ENCODE assay signal across 16 mouse cellular contexts in genomic region chr1:191468837-191469529, GRCm38 (mm10).
DNase-seq lines count a peak whose midpoint lies in the region; ATAC-seq and TF ChIP-seq lines count a peak whose summit lies in the region.
"Had no signal": no experiment of that assay in that cellular context is flagged by ENCODE, and none has a peak within 500 bp of the region (broad histone marks: within the 10 kb centered on the region; RNA-seq: fewer than 3 reads in every experiment).

No protein-coding gene starts in this region.

- no peak; the same call in 1 of the 2 replicates for ATAC-seq in hindbrain, embryonic 14.5 days (ENCODE audit: low FRiP score)
- ATAC-seq in hindbrain, embryonic 12.5 days (ENCODE audit: low FRiP score) = no peak
- ATAC-seq in erythroblast, adult 5-6 weeks (replicated peaks; ENCODE audit: low FRiP score, poor library complexity, severe bottlenecking) = no peak
- ATAC-seq: forebrain, embryonic 16.5 days had no signal

- no peak overlapping the region for H3K4me3 ChIP-seq in hindbrain, embryonic 14.5 days (replicated peaks; ENCODE audit: low read length)
- no peak overlapping the region for H3K4me3 ChIP-seq in hindbrain, embryonic 12.5 days
- H3K4me3 ChIP-seq in left cerebral cortex, adult 2 months = no peak overlapping the region
- H3K4me3 ChIP-seq: heart, embryonic 13.5 days; liver, embryonic 13.5 days had no signal

- H3K4me1 ChIP-seq in hindbrain, embryonic 14.5 days (replicated peaks; ENCODE audit: control insufficient read depth, insufficient read depth, low read length) = peaks cover 14% of the 10 kb centered on the region
- H3K4me1 ChIP-seq in hindbrain, embryonic 12.5 days = peaks cover 7% of the 10 kb centered on the region

- H3K27me3 ChIP-seq in hindbrain, embryonic 14.5 days (ENCODE audit: control insufficient read depth, insufficient read depth, low read length) = no peaks in the 10 kb centered on the region
- no peaks in the 10 kb centered on the region for H3K27me3 ChIP-seq in hindbrain, embryonic 12.5 days
- H3K27me3 ChIP-seq: heart, embryonic 13.5 days; liver, embryonic 13.5 days had no signal

- 46% methylated on average over 4 of the region's 4 CpGs for whole genome bisulfite sequencing in hindbrain, embryonic 14.5 days
- 42% methylated on average over 4 of the region's 4 CpGs for WGBS in hindbrain, embryonic 12.5 days

- no peak for TF ChIP-seq CTCF in left cerebral cortex, adult 2 months (IDR thresholded peaks at IDR 0.05)

- H3K36me3 ChIP-seq in hindbrain, embryonic 14.5 days (replicated peaks; ENCODE audit: control insufficient read depth, insufficient read depth) = no peaks in the 10 kb centered on the region
- no peaks in the 10 kb centered on the region for H3K36me3 ChIP-seq in hindbrain, embryonic 12.5 days
- H3K36me3 ChIP-seq: heart, embryonic 13.5 days; liver, embryonic 13.5 days had no signal

- no peaks in the 10 kb centered on the region for H3K9me3 ChIP-seq in hindbrain, embryonic 14.5 days (ENCODE audit: control insufficient read depth, low read length)
- H3K9me3 ChIP-seq in hindbrain, embryonic 12.5 days (replicated peaks) = no peaks in the 10 kb centered on the region
- H3K9me3 ChIP-seq: heart, embryonic 13.5 days; liver, embryonic 13.5 days had no signal

- H3K27ac ChIP-seq in hindbrain, embryonic 14.5 days = peak overlapping the region; percentile 3; the same call in 1 of the 2 replicates
- no peak overlapping the region for H3K27ac ChIP-seq in hindbrain, embryonic 12.5 days
- H3K27ac ChIP-seq in left cerebral cortex, adult 2 months = peak overlapping the region; percentile 90

- peak; percentile 14 for DNase-seq in adrenal gland, postnatal 14 days
- DNase-seq in adrenal gland, postnatal 4 days (ENCODE audit: low spot score in 2 of 2) = no peak
- no peak for DNase-seq in hindbrain, embryonic 14.5 days (ENCODE audit: low spot score)
- DNase-seq in left cerebral cortex, adult 2 months (ENCODE audit: extremely low spot score in 1 of 2, low spot score in 2 of 2) = peak in 1 of 2 experiments; percentile 17
- no peak for DNase-seq in left cerebral cortex, postnatal 36 days (ENCODE audit: low spot score in 2 of 2)
- peak; percentile 47 for DNase-seq in NIH3T3 (ENCODE audit: low read depth)
- DNase-seq: adrenal gland, postnatal 25 days; gastrocnemius, postnatal 36 days; kidney, postnatal 10 days; liver, embryonic 13.5 days; lung, postnatal 10 days; right cerebral cortex, postnatal 25 days had no signal

- no peak overlapping the region for H3K9ac ChIP-seq in hindbrain, embryonic 14.5 days
- no peak overlapping the region for H3K9ac ChIP-seq in hindbrain, embryonic 12.5 days
- H3K9ac ChIP-seq: heart, embryonic 13.5 days; liver, embryonic 13.5 days had no signal

- intact Hi-C loops in left cerebral cortex, adult 2 months (cut with DNase I) = no loop called here
- intact Hi-C loops in left cerebral cortex, postnatal 36 days (cut with DNase I) = no loop called here

- no peak overlapping the region for H3K4me2 ChIP-seq in hindbrain, embryonic 14.5 days (replicated peaks)
- no peak overlapping the region for H3K4me2 ChIP-seq in hindbrain, embryonic 12.5 days (replicated peaks)
- H3K4me2 ChIP-seq: heart, embryonic 13.5 days; liver, embryonic 13.5 days had no signal

Comparison
In these comparisons a context has a peak if more than half of its experiments do, and no peak if none do; other contexts are left out.
1. DNase-seq: peak in adrenal gland, postnatal 14 days (single experiment) and NIH3T3 (single experiment); none in adrenal gland, postnatal 4 days (0 of 2), hindbrain, embryonic 14.5 days (single experiment) and left cerebral cortex, postnatal 36 days (0 of 2).